Mouse (Mus musculus) Patski (cell line): ENCODE data around the gene Fam208b. TPM values are rescaled to one million over a fixed set of nuclear protein-coding genes. Genes with fewer than 3 reads are reported as not detected.

Source experiments
- ATAC-seq: fragments of 100-300 bp; one replicate; pipeline ENCODE4 v1.8.0; 2021
- CTCF ChIA-PET: fragments of 350-600 bp; sonication (Branson Sonifier 250); formaldehyde crosslinking; loops from one replicate; lab custom pipeline; 2022; ENCODE audit warnings: inconsistent platforms; lab: Charles Lee
- POLR2A ChIA-PET: fragments of 350-600 bp; sonication (Branson Sonifier 250); formaldehyde crosslinking; loops from one replicate; lab custom pipeline; 2022; ENCODE audit warnings: antibody characterized with exemption, inconsistent platforms; lab: Charles Lee
- DNase-seq: peaks from one replicate; pipeline ENCODE4 v3.0.0-alpha.2; 2011; ENCODE audit warnings: low read depth, low spot score
- H3K27me3 ChIP-seq: fragments of 371-371 bp; one replicate; pipeline ENCODE4 v1.5.1; 2021
- CTCF ChIP-seq: fragments of 100-300 bp; IDR thresholded peaks from one replicate; pipeline ENCODE4 v1.5.1; 2021
- in situ Hi-C: fragments of 300-500 bp; cut with MboI; formaldehyde crosslinking; loops from 3 replicates; pipeline ENCODE4 v1.11.1; 2018; ENCODE audit warnings: low pct_unique_long_range_greater_than_20kb, mixed read lengths
- polyA plus RNA-seq: library from polyadenylated mRNA; unstranded; gene quantifications from one replicate; pipeline ENCODE4 v1.2.3, GENCODE M21; 2021

Gene Fam208b
- polyA plus RNA-seq, 1 experiment from 2014 or later, result 26.3 TPM

GRCm38 (mm10) chr13:3590789-3591188 is 20.1 kb downstream of the Fam208b start:
- CTCF ChIA-PET, result interaction anchor here (1.0 to 1.1 kb wide), 2 partner anchors 11 to 28 kb away, joined by 3 to 4 read pairs; no protein-coding TSS in a partner anchor
- in situ Hi-C loops, result no loop called here
- DNase-seq, result no peak
- POLR2A ChIA-PET, result no interaction called here
- no peak for ATAC-seq
- no peaks in the 10 kb centered on the region for H3K27me3 ChIP-seq
- TF ChIP-seq CTCF, result peak; percentile 28

GRCm38 (mm10) chr13:3563953-3564352 is 47.0 kb downstream of the Fam208b start:
- POLR2A ChIA-PET, result no interaction called here
- DNase-seq (no peak), ATAC-seq (no peak)
- CTCF ChIA-PET, result interaction anchor here (1.4 to 1.5 kb wide), 2 partner anchors 19 to 27 kb away, joined by 4 read pairs; no protein-coding TSS in a partner anchor
- TF ChIP-seq CTCF, result no peak
- no peaks in the 10 kb centered on the region for H3K27me3 ChIP-seq
- in situ Hi-C loops, result no loop called here

GRCm38 (mm10) chr13:3563130-3563529 is 47.8 kb downstream of the Fam208b start:
- POLR2A ChIA-PET, result no interaction called here
- no peak for DNase-seq
- TF ChIP-seq CTCF, result peak; percentile 49
- H3K27me3 ChIP-seq, result no peaks in the 10 kb centered on the region
- ATAC-seq, result no peak
- CTCF ChIA-PET, result interaction anchor here (1.4 to 1.5 kb wide), 2 partner anchors 20 to 27 kb away, joined by 4 read pairs; no protein-coding TSS in a partner anchor
- in situ Hi-C loops, result no loop called here

- POLR2A ChIA-PET, result interaction anchor here (1.0 kb wide), 1 partner anchor 22 kb away, joined by 3 read pairs; no protein-coding TSS in a partner anchor
- CTCF ChIA-PET, result interaction anchor here (1.2 kb wide), 1 partner anchor 22 kb away, joined by 3 read pairs; no protein-coding TSS in a partner anchor
- in situ Hi-C loops, result no loop called here
- no peaks in the 10 kb centered on the region for H3K27me3 ChIP-seq
- no peak for ATAC-seq
- no peak for DNase-seq
- TF ChIP-seq CTCF, result no peak
Measured at GRCm38 (mm10) chr13:3547856-3548255, 63.1 kb downstream of the Fam208b start.

- H3K27me3 ChIP-seq, result no peaks in the 10 kb centered on the region
- no peak for TF ChIP-seq CTCF
- POLR2A ChIA-PET, result interaction anchor here (1.0 kb wide), 1 partner anchor 23 kb away, joined by 3 read pairs; no protein-coding TSS in a partner anchor
- CTCF ChIA-PET, result no interaction called here
- DNase-seq, result no peak
- no peak for ATAC-seq
- in situ Hi-C loops, result no loop called here
Measured at GRCm38 (mm10) chr13:3547410-3547809, 63.5 kb downstream of the Fam208b start.

- in situ Hi-C loops, result no loop called here
- no peaks in the 10 kb centered on the region for H3K27me3 ChIP-seq
- POLR2A ChIA-PET, result interaction anchor here (1.4 kb wide), 1 partner anchor 17 kb away, joined by 3 read pairs; no protein-coding TSS in a partner anchor
- DNase-seq (no peak), ATAC-seq (no peak)
- CTCF ChIA-PET, result interaction anchor here (1.9 kb wide), 1 partner anchor 9 kb away, joined by 8 read pairs; no protein-coding TSS in a partner anchor
- no peak for TF ChIP-seq CTCF
Measured at GRCm38 (mm10) chr13:3544925-3545324, 66.0 kb downstream of the Fam208b start.

GRCm38 (mm10) chr13:3544077-3544874 is 66.6 kb downstream of the Fam208b start:
- in situ Hi-C loops, result no loop called here
- no peak for TF ChIP-seq CTCF
- CTCF ChIA-PET, result interaction anchor here (1.9 kb wide), 1 partner anchor 10 kb away, joined by 8 read pairs; no protein-coding TSS in a partner anchor

GRCm38 (mm10) chr13:3541159-3541782 is 69.6 kb downstream of the Fam208b start:
- H3K27me3 ChIP-seq, result no peaks in the 10 kb centered on the region
- ATAC-seq (no peak), DNase-seq (no peak)
- no peak for TF ChIP-seq CTCF
- POLR2A ChIA-PET, result no interaction called here
- in situ Hi-C loops, result no loop called here
- CTCF ChIA-PET, result no interaction called here

More at GRCm38 (mm10) chr13:3544077-3544874, 66.6 kb downstream of the Fam208b start:
- no peaks in the 10 kb centered on the region for H3K27me3 ChIP-seq
- ATAC-seq, result no peak
- POLR2A ChIA-PET, result interaction anchor here (1.4 kb wide), 1 partner anchor 18 kb away, joined by 3 read pairs; no protein-coding TSS in a partner anchor
- DNase-seq, result no peak

GRCm38 (mm10) chr13:3540166-3540565 is 70.7 kb downstream of the Fam208b start:
- TF ChIP-seq CTCF, result no peak
- in situ Hi-C loops, result no loop called here
- no peaks in the 10 kb centered on the region for H3K27me3 ChIP-seq
- CTCF ChIA-PET, result interaction anchor here (1.0 to 1.2 kb wide), 2 partner anchors 9 to 15 kb away, joined by 3 read pairs; no protein-coding TSS in a partner anchor
- POLR2A ChIA-PET, result no interaction called here
- ATAC-seq, result no peak
- no peak for DNase-seq

- ChIA-PET POLR2A (no interaction called here), CTCF (interaction anchor here (1.2 kb wide), 1 partner anchor 10 kb away, joined by 3 read pairs; no protein-coding TSS in a partner anchor)
- TF ChIP-seq CTCF, result no peak
- DNase-seq (no peak), ATAC-seq (no peak)
- H3K27me3 ChIP-seq, result no peaks in the 10 kb centered on the region
- in situ Hi-C loops, result no loop called here
Measured at GRCm38 (mm10) chr13:3538969-3539562, 71.8 kb downstream of the Fam208b start.
